Mouse (Mus musculus) cerebellum, postnatal 36 days (tissue): ENCODE data around the gene Nlgn2.
A peak's percentile ranks its signal among the peaks of the same experiment; 100 is the strongest.

Experiments
- DNase-seq, 2 experiments: peaks; one replicate each; pipeline ENCODE4 v3.0.0; 2021 to 2022; ENCODE audit warnings: mixed read lengths in 2 of 2

Nlgn2 gene

GRCm38 (mm10) chr11:69858113-69858998, 20.8 kb upstream of the Nlgn2 start, which contains the start of gene Tnk1:
Gene Tnk1 (minus strand): TSS chr11:69858730.
- no peak for DNase-seq

GRCm38 (mm10) chr11:69855347-69855746, 17.8 kb upstream of the Nlgn2 start:
- peak; percentile 42 to 57 for DNase-seq

GRCm38 (mm10) chr11:69854680-69855079, 17.1 kb upstream of the Nlgn2 start:
- no peak for DNase-seq

GRCm38 (mm10) chr11:69853994-69854393, 16.4 kb upstream of the Nlgn2 start:
- no peak for DNase-seq

- no peak for DNase-seq
These were observed 13.2 kb upstream of the Nlgn2 start for GRCm38 (mm10) chr11:69850754-69851153.

- DNase-seq, result no peak
These were observed 12.3 kb upstream of the Nlgn2 start for GRCm38 (mm10) chr11:69849884-69850283.

GRCm38 (mm10) chr11:69849128-69849527, 11.5 kb upstream of the Nlgn2 start:
- DNase-seq, result no peak

GRCm38 (mm10) chr11:69848021-69848420, 10.4 kb upstream of the Nlgn2 start:
- DNase-seq, result peak; percentile 69 to 78

GRCm38 (mm10) chr11:69846738-69847688, 9.4 kb upstream of the Nlgn2 start:
- DNase-seq, result no peak

GRCm38 (mm10) chr11:69846198-69846680, 8.7 kb upstream of the Nlgn2 start, which contains the start of gene Plscr3:
Gene Plscr3 (plus strand): TSS chr11:69846376.
- DNase-seq, result peak; percentile 86 to 91

GRCm38 (mm10) chr11:69838714-69839104, 1.1 kb upstream of the Nlgn2 start:
- no peak for DNase-seq

GRCm38 (mm10) chr11:69837952-69838713, 549 bp upstream of the Nlgn2 start, which contains the start of gene Tmem256:
Gene Tmem256 (plus strand): TSS chr11:69838514.
- DNase-seq, result peak; percentile 92 to 95

- peak; percentile 32 to 48 for DNase-seq
These were observed 644 bp downstream of the Nlgn2 start for GRCm38 (mm10) chr11:69836703-69837576.

- no peak for DNase-seq
These were observed 1.6 kb downstream of the Nlgn2 start for GRCm38 (mm10) chr11:69835966-69836335.

GRCm38 (mm10) chr11:69835326-69835965, 2.1 kb downstream of the Nlgn2 start:
- no peak for DNase-seq

GRCm38 (mm10) chr11:69834001-69834549, 3.5 kb downstream of the Nlgn2 start:
- peak; percentile 35 to 36 for DNase-seq

- no peak for DNase-seq
These were observed 4.0 kb downstream of the Nlgn2 start for GRCm38 (mm10) chr11:69833554-69833953.

GRCm38 (mm10) chr11:69828832-69829231, 8.8 kb downstream of the Nlgn2 start:
- no peak for DNase-seq

- DNase-seq, result no peak
These were observed 14.1 kb downstream of the Nlgn2 start for GRCm38 (mm10) chr11:69823456-69823855.

GRCm38 (mm10) chr11:69822080-69822479, 15.5 kb downstream of the Nlgn2 start, which contains the start of gene Spem1:
Gene Spem1 (minus strand): TSS chr11:69822180.
- no peak for DNase-seq
